In genomic region chr15:85672931-85673330, GRCm38 (mm10) we compare ENCODE assay signal across 9 mouse cellular contexts.
DNase-seq lines count a peak whose midpoint lies in the region; ATAC-seq and TF ChIP-seq lines count a peak whose summit lies in the region.
"Had no signal": no experiment of that assay in that cellular context is flagged by ENCODE, and none has a peak within 500 bp of the region (broad histone marks: within the 10 kb centered on the region; RNA-seq: fewer than 3 reads in every experiment).

No protein-coding gene starts in this region.

- ATAC-seq in heart, embryonic 13.5 days (ENCODE audit: extremely low read depth, insufficient number of reproducible peaks, low FRiP score, low TSS enrichment) = no peak
- ATAC-seq in neural tube, embryonic 11.5 days (ENCODE audit: insufficient read depth, low FRiP score, low TSS enrichment) = no peak
- ATAC-seq in intestine, embryonic 16.5 days = no peak
- no peak for ATAC-seq in stomach, embryonic 15.5 days (ENCODE audit: insufficient read depth, low FRiP score, low read depth)

- DNase-seq in heart, postnatal 25 days (ENCODE audit: low spot score) = no peak
- DNase-seq in neural tube, embryonic 11.5 days (ENCODE audit: low spot score) = no peak
- no peak for DNase-seq in neural tube, embryonic 10.5 days (ENCODE audit: extremely low spot score, low spot score)
- no peak for DNase-seq in thymus, adult 2 months
- no peak for DNase-seq in thymus, postnatal 25 days

- H3K4me3 ChIP-seq in heart, embryonic 13.5 days = peak overlapping the region; percentile 89
- H3K4me3 ChIP-seq in neural tube, embryonic 11.5 days (ENCODE audit: low read depth, low read length) = peak overlapping the region; percentile 67
- H3K4me3 ChIP-seq in intestine, embryonic 16.5 days (ENCODE audit: low read length) = peak overlapping the region; percentile 79
- H3K4me3 ChIP-seq in stomach, embryonic 15.5 days (replicated peaks) = peak overlapping the region; percentile 87
- no peak overlapping the region for H3K4me3 ChIP-seq in thymus, adult 2 months (ENCODE audit: control insufficient read depth, insufficient read depth, low read length)

- peak overlapping the region; percentile 98 for H3K9ac ChIP-seq in heart, embryonic 13.5 days
- no peak overlapping the region for H3K9ac ChIP-seq in neural tube, embryonic 11.5 days (ENCODE audit: low read length)
- peak overlapping the region; percentile 92 for H3K9ac ChIP-seq in intestine, embryonic 16.5 days (ENCODE audit: low read depth, low read length)
- H3K9ac ChIP-seq in stomach, embryonic 15.5 days = peak overlapping the region; percentile 94; the same call in 1 of the 2 replicates
- H3K9ac ChIP-seq: liver, embryonic 14.5 days had no signal

- peak overlapping the region; percentile 90 for H3K4me2 ChIP-seq in heart, embryonic 13.5 days
- peak overlapping the region; percentile 79 for H3K4me2 ChIP-seq in neural tube, embryonic 11.5 days (ENCODE audit: low read depth)
- H3K4me2 ChIP-seq in intestine, embryonic 16.5 days (ENCODE audit: low read depth, low read length) = peak overlapping the region; percentile 78
- H3K4me2 ChIP-seq in stomach, embryonic 15.5 days = peak overlapping the region; percentile 87

- TF ChIP-seq CTCF in thymus, adult 2 months (IDR thresholded peaks at IDR 0.05; ENCODE audit: borderline replicate concordance, control insufficient read depth, extremely low read depth, insufficient read depth, low read length, poor library complexity) = no peak

- H3K4me1 ChIP-seq in heart, embryonic 13.5 days = peaks cover 45% of the 10 kb centered on the region
- peaks cover 2% of the 10 kb centered on the region; the same call in 1 of the 2 replicates for H3K4me1 ChIP-seq in neural tube, embryonic 11.5 days (ENCODE audit: control insufficient read depth, insufficient read depth, low read length)
- H3K4me1 ChIP-seq in intestine, embryonic 16.5 days (ENCODE audit: control insufficient read depth, insufficient read depth, low read length) = peaks cover 19% of the 10 kb centered on the region
- H3K4me1 ChIP-seq in stomach, embryonic 15.5 days = peaks cover 27% of the 10 kb centered on the region
- peaks cover 30% of the 10 kb centered on the region for H3K4me1 ChIP-seq in thymus, adult 2 months (replicated peaks; ENCODE audit: control insufficient read depth, insufficient read depth, low read length)

- peaks cover 24% of the 10 kb centered on the region for H3K36me3 ChIP-seq in heart, embryonic 13.5 days
- no peaks in the 10 kb centered on the region for H3K36me3 ChIP-seq in neural tube, embryonic 11.5 days (ENCODE audit: control insufficient read depth, insufficient read depth, low read length)
- H3K36me3 ChIP-seq in intestine, embryonic 16.5 days (ENCODE audit: control insufficient read depth, insufficient read depth, low read length) = no peaks in the 10 kb centered on the region
- H3K36me3 ChIP-seq in stomach, embryonic 15.5 days = 0 out of 2 replicates have a peak, but pooled peaks cover 6% of the 10 kb centered on the region
- no peaks in the 10 kb centered on the region; the same call in 1 of the 2 replicates for H3K36me3 ChIP-seq in thymus, adult 2 months (ENCODE audit: control insufficient read depth, insufficient read depth, low read length)

- H3K9me3 ChIP-seq in heart, embryonic 13.5 days = no peaks in the 10 kb centered on the region
- H3K9me3 ChIP-seq in neural tube, embryonic 11.5 days (ENCODE audit: control insufficient read depth, low read length) = no peaks in the 10 kb centered on the region
- H3K9me3 ChIP-seq in intestine, embryonic 16.5 days (ENCODE audit: control insufficient read depth, low read length) = no peaks in the 10 kb centered on the region
- H3K9me3 ChIP-seq in stomach, embryonic 15.5 days = no peaks in the 10 kb centered on the region

- WGBS in heart, embryonic 13.5 days = 63% methylated on average over 3 of the region's 3 CpGs
- WGBS in neural tube, embryonic 11.5 days = 72% methylated on average over 3 of the region's 3 CpGs
- WGBS in intestine, embryonic 16.5 days = 62% methylated on average over 3 of the region's 3 CpGs
- 62% methylated on average over 3 of the region's 3 CpGs for WGBS in stomach, embryonic 15.5 days
- WGBS in thymus, adult 2 months = 73% methylated on average over 3 of the region's 3 CpGs

- intact Hi-C loops in heart, postnatal 25 days (cut with DNase I) = loop anchor here (2.0 kb wide), 1 partner anchor 62 kb away; no protein-coding TSS in a partner anchor

- H3K27ac ChIP-seq in heart, embryonic 13.5 days (replicated peaks) = no peak overlapping the region
- H3K27ac ChIP-seq in neural tube, embryonic 11.5 days (ENCODE audit: low read depth, low read length) = no peak overlapping the region
- H3K27ac ChIP-seq in intestine, embryonic 16.5 days (ENCODE audit: low read length) = no peak overlapping the region
- no peak overlapping the region for H3K27ac ChIP-seq in stomach, embryonic 15.5 days
- H3K27ac ChIP-seq in thymus, adult 2 months (ENCODE audit: control insufficient read depth, insufficient read depth, low read length) = no peak overlapping the region
- H3K27ac ChIP-seq: liver, embryonic 14.5 days had no signal

- TF ChIP-seq POLR2A in thymus, adult 2 months (IDR thresholded peaks at IDR 0.05; ENCODE audit: control insufficient read depth, extremely low read depth, insufficient read depth, low read length, poor library complexity) = no peak

- H3K27me3 ChIP-seq in heart, embryonic 13.5 days (replicated peaks) = peaks cover 57% of the 10 kb centered on the region
- peaks cover 67% of the 10 kb centered on the region for H3K27me3 ChIP-seq in neural tube, embryonic 11.5 days (ENCODE audit: control insufficient read depth, insufficient read depth, low read length)
- H3K27me3 ChIP-seq in intestine, embryonic 16.5 days (replicated peaks; ENCODE audit: control insufficient read depth, insufficient read depth, low read length) = peaks cover 29% of the 10 kb centered on the region
- H3K27me3 ChIP-seq in stomach, embryonic 15.5 days (replicated peaks) = no peaks in the 10 kb centered on the region
- no peaks in the 10 kb centered on the region for H3K27me3 ChIP-seq in thymus, adult 2 months (ENCODE audit: control insufficient read depth, insufficient read depth, low read length)
